Mouse (Mus musculus): Measurements from ENCODE around the gene Htr2a. TPM values are rescaled to one million over a fixed set of nuclear protein-coding genes. Genes with fewer than 3 reads are reported as not detected.

Htr2a gene
- polyA plus RNA-seq, 1 experiment from 2014 or later, result 0.49 TPM

GRCm38 (mm10) chr14:74643296-74643695 is 2.7 kb downstream of the Htr2a start:
- Histone ChIP-seq H3K9ac (ENCODE audit: low read depth, low read length) (no peak overlapping the region), H3K4me1 (replicated peaks; ENCODE audit: control insufficient read depth, insufficient read depth, low read length) (peaks cover 9% of the 10 kb centered on the region), H3K27me3 (replicated peaks; ENCODE audit: control insufficient read depth, insufficient read depth, low read length) (peaks cover 20% of the 10 kb centered on the region), H3K9me3 (ENCODE audit: control insufficient read depth, low read length) (no peaks in the 10 kb centered on the region), H3K4me2 (peak overlapping the region; percentile 61), H3K4me3 (ENCODE audit: low read depth, low read length) (peak overlapping the region; percentile 20; the same call in 1 of the 2 replicates), H3K36me3 (ENCODE audit: control insufficient read depth, insufficient read depth, low read length) (no peaks in the 10 kb centered on the region), H3K27ac (ENCODE audit: low read depth, low read length) (no peak overlapping the region)
- peak; percentile 80 for DNase-seq (ENCODE audit: low spot score)
- peak; percentile 74 for ATAC-seq (replicated peaks; ENCODE audit: low FRiP score)
- 0% methylated on average over 4 of the region's 4 CpGs for WGBS

GRCm38 (mm10) chr14:74646107-74646793 is 5.6 kb downstream of the Htr2a start:
- no peak overlapping the region for H3K9ac ChIP-seq (ENCODE audit: low read depth, low read length)
- H3K4me1 ChIP-seq (replicated peaks; ENCODE audit: control insufficient read depth, insufficient read depth, low read length), result peaks cover 9% of the 10 kb centered on the region
- ATAC-seq (replicated peaks; ENCODE audit: low FRiP score) (peak; percentile 41; the same call in 1 of the 2 replicates), DNase-seq (ENCODE audit: low spot score) (no peak)
- peaks cover 12% of the 10 kb centered on the region for H3K27me3 ChIP-seq (replicated peaks; ENCODE audit: control insufficient read depth, insufficient read depth, low read length)
- H3K4me2 ChIP-seq, result peak overlapping the region; percentile 43
- WGBS, result 31% methylated on average over 11 of the region's 11 CpGs
- no peak overlapping the region for H3K4me3 ChIP-seq (ENCODE audit: low read depth, low read length)
- H3K36me3 ChIP-seq (ENCODE audit: control insufficient read depth, insufficient read depth, low read length), result no peaks in the 10 kb centered on the region
- no peak overlapping the region for H3K27ac ChIP-seq (ENCODE audit: low read depth, low read length)
- no peaks in the 10 kb centered on the region for H3K9me3 ChIP-seq (ENCODE audit: control insufficient read depth, low read length)

GRCm38 (mm10) chr14:74650001-74650400 is 9.4 kb downstream of the Htr2a start:
- H3K27ac ChIP-seq (ENCODE audit: low read depth, low read length), result no peak overlapping the region
- H3K4me3 ChIP-seq (ENCODE audit: low read depth, low read length), result no peak overlapping the region
- peaks cover 6% of the 10 kb centered on the region for H3K4me1 ChIP-seq (replicated peaks; ENCODE audit: control insufficient read depth, insufficient read depth, low read length)
- no peak for DNase-seq (ENCODE audit: low spot score)
- no peaks in the 10 kb centered on the region for H3K36me3 ChIP-seq (ENCODE audit: control insufficient read depth, insufficient read depth, low read length)
- no peaks in the 10 kb centered on the region for H3K9me3 ChIP-seq (ENCODE audit: control insufficient read depth, low read length)
- H3K27me3 ChIP-seq (replicated peaks; ENCODE audit: control insufficient read depth, insufficient read depth, low read length), result no peaks in the 10 kb centered on the region
- no peak overlapping the region for H3K4me2 ChIP-seq
- WGBS, result 75% methylated on average over 6 of the region's 6 CpGs
- H3K9ac ChIP-seq (ENCODE audit: low read depth, low read length), result no peak overlapping the region
- ATAC-seq (replicated peaks; ENCODE audit: low FRiP score), result no peak

GRCm38 (mm10) chr14:74651678-74652077 is 11.0 kb downstream of the Htr2a start:
- DNase-seq (ENCODE audit: low spot score), result no peak

GRCm38 (mm10) chr14:74657227-74657626 is 16.6 kb downstream of the Htr2a start:
- no peak overlapping the region for H3K9ac ChIP-seq (ENCODE audit: low read depth, low read length)
- H3K4me3 ChIP-seq (ENCODE audit: low read depth, low read length), result no peak overlapping the region
- DNase-seq (ENCODE audit: low spot score), result no peak
- no peaks in the 10 kb centered on the region for H3K36me3 ChIP-seq (ENCODE audit: control insufficient read depth, insufficient read depth, low read length)
- 53% methylated on average over 7 of the region's 7 CpGs for WGBS
- H3K27ac ChIP-seq (ENCODE audit: low read depth, low read length), result no peak overlapping the region
- H3K4me1 ChIP-seq (replicated peaks; ENCODE audit: control insufficient read depth, insufficient read depth, low read length), result peaks cover 16% of the 10 kb centered on the region
- no peaks in the 10 kb centered on the region for H3K27me3 ChIP-seq (replicated peaks; ENCODE audit: control insufficient read depth, insufficient read depth, low read length)
- no peak for ATAC-seq (replicated peaks; ENCODE audit: low FRiP score)
- no peaks in the 10 kb centered on the region for H3K9me3 ChIP-seq (ENCODE audit: control insufficient read depth, low read length)
- no peak overlapping the region for H3K4me2 ChIP-seq

More at GRCm38 (mm10) chr14:74651678-74652077, 11.0 kb downstream of the Htr2a start:
- peak; percentile 47; the same call in 1 of the 2 replicates for ATAC-seq (replicated peaks; ENCODE audit: low FRiP score)
- H3K36me3 ChIP-seq (ENCODE audit: control insufficient read depth, insufficient read depth, low read length), result no peaks in the 10 kb centered on the region
- peaks cover 2% of the 10 kb centered on the region for H3K4me1 ChIP-seq (replicated peaks; ENCODE audit: control insufficient read depth, insufficient read depth, low read length)
- no peaks in the 10 kb centered on the region for H3K9me3 ChIP-seq (ENCODE audit: control insufficient read depth, low read length)
- no peak overlapping the region for H3K27ac ChIP-seq (ENCODE audit: low read depth, low read length)
- no peak overlapping the region for H3K4me2 ChIP-seq
- no peaks in the 10 kb centered on the region for H3K27me3 ChIP-seq (replicated peaks; ENCODE audit: control insufficient read depth, insufficient read depth, low read length)
- no peak overlapping the region for H3K9ac ChIP-seq (ENCODE audit: low read depth, low read length)
- 35% methylated on average over 4 of the region's 4 CpGs for WGBS
- no peak overlapping the region for H3K4me3 ChIP-seq (ENCODE audit: low read depth, low read length)

- H3K27ac ChIP-seq (ENCODE audit: low read depth, low read length), result 0 out of 2 replicates have a peak overlapping the region, but pooled peaks have one; percentile 25
- peaks cover 16% of the 10 kb centered on the region for H3K4me1 ChIP-seq (replicated peaks; ENCODE audit: control insufficient read depth, insufficient read depth, low read length)
- no peaks in the 10 kb centered on the region for H3K27me3 ChIP-seq (replicated peaks; ENCODE audit: control insufficient read depth, insufficient read depth, low read length)
- no peak for DNase-seq (ENCODE audit: low spot score)
- ATAC-seq (replicated peaks; ENCODE audit: low FRiP score), result peak; percentile 82
- no peak overlapping the region for H3K4me3 ChIP-seq (ENCODE audit: low read depth, low read length)
- H3K9me3 ChIP-seq (ENCODE audit: control insufficient read depth, low read length), result no peaks in the 10 kb centered on the region
- H3K36me3 ChIP-seq (ENCODE audit: control insufficient read depth, insufficient read depth, low read length), result no peaks in the 10 kb centered on the region
- 68% methylated on average over 8 of the region's 8 CpGs for WGBS
- peak overlapping the region; percentile 1; the same call in 1 of the 2 replicates for H3K9ac ChIP-seq (ENCODE audit: low read depth, low read length)
- H3K4me2 ChIP-seq, result peak overlapping the region; percentile 29
Observed at GRCm38 (mm10) chr14:74659411-74659841, 18.8 kb downstream of the Htr2a start.

GRCm38 (mm10) chr14:74672137-74673019 is 31.7 kb downstream of the Htr2a start:
- Histone ChIP-seq H3K27ac (ENCODE audit: low read depth, low read length) (peak overlapping the region; percentile 89), H3K9ac (ENCODE audit: low read depth, low read length) (peak overlapping the region; percentile 5; the same call in 1 of the 2 replicates), H3K4me2 (peak overlapping the region; percentile 46), H3K9me3 (ENCODE audit: control insufficient read depth, low read length) (no peaks in the 10 kb centered on the region), H3K27me3 (replicated peaks; ENCODE audit: control insufficient read depth, insufficient read depth, low read length) (no peaks in the 10 kb centered on the region), H3K4me1 (replicated peaks; ENCODE audit: control insufficient read depth, insufficient read depth, low read length) (peaks cover 8% of the 10 kb centered on the region), H3K36me3 (ENCODE audit: control insufficient read depth, insufficient read depth, low read length) (no peaks in the 10 kb centered on the region), H3K4me3 (ENCODE audit: low read depth, low read length) (no peak overlapping the region)
- peak; percentile 42 for DNase-seq (ENCODE audit: low spot score)
- ATAC-seq (replicated peaks; ENCODE audit: low FRiP score), result peak; percentile 92
- WGBS, result 48% methylated on average over 10 of the region's 10 CpGs

- 0 out of 2 replicates have a peak, but pooled peaks have one; percentile 1 for ATAC-seq (replicated peaks; ENCODE audit: low FRiP score)
- H3K27ac ChIP-seq (ENCODE audit: low read depth, low read length), result peak overlapping the region; percentile 89
Observed at GRCm38 (mm10) chr14:74673020-74673350, 32.3 kb downstream of the Htr2a start.

More at GRCm38 (mm10) chr14:74673020-74673350, 32.3 kb downstream of the Htr2a start:
- DNase-seq (ENCODE audit: low spot score), result no peak
- WGBS, result 57% methylated on average over 3 of the region's 3 CpGs
- H3K4me3 ChIP-seq (ENCODE audit: low read depth, low read length), result no peak overlapping the region
- peak overlapping the region; percentile 46 for H3K4me2 ChIP-seq
- H3K27me3 ChIP-seq (replicated peaks; ENCODE audit: control insufficient read depth, insufficient read depth, low read length), result no peaks in the 10 kb centered on the region
- no peaks in the 10 kb centered on the region for H3K36me3 ChIP-seq (ENCODE audit: control insufficient read depth, insufficient read depth, low read length)
- H3K9me3 ChIP-seq (ENCODE audit: control insufficient read depth, low read length), result no peaks in the 10 kb centered on the region
- H3K4me1 ChIP-seq (replicated peaks; ENCODE audit: control insufficient read depth, insufficient read depth, low read length), result peaks cover 8% of the 10 kb centered on the region
- H3K9ac ChIP-seq (ENCODE audit: low read depth, low read length), result 0 out of 2 replicates have a peak overlapping the region, but pooled peaks have one; percentile 5
